Mouse (Mus musculus): ENCODE results near the gene Esrp2. TPM values are rescaled to one million over a fixed set of nuclear protein-coding genes. Genes with fewer than 3 reads are reported as not detected.

Gene Esrp2
- polyA plus RNA-seq, 1 experiment = 0.67 TPM

DNA sequence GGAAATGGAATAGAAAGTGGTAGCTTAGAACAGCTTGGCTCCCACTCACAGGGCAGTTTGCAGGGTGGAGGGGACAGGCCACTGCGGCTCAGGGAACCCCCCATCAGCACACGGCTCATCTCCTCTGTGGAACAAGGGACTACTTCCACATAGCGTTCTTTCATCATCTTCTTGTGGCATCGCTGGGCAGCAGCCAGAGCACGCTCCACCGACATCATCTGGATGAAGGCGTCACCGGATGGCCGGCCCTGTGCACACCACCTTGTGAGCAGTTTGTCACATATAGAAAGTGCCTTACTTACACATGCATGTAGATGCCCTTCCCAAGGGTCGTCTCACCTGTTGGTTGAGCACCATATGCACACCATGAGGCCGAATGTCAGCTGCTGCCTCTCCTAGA lies 4.4 kb downstream of the Esrp2 start:
- Histone ChIP-seq H3K27ac (ENCODE audit: insufficient read depth, low read length) (no peak overlapping the region), H3K36me3 (ENCODE audit: control insufficient read depth, insufficient read depth, low read length) (peaks cover 35% of the 10 kb centered on the region), H3K27me3 (ENCODE audit: control insufficient read depth, insufficient read depth, low read length) (peaks cover 21% of the 10 kb centered on the region), H3K4me1 (ENCODE audit: control insufficient read depth, insufficient read depth, insufficient read length) (peaks cover 16% of the 10 kb centered on the region), H3K4me3 (ENCODE audit: extremely low read depth, insufficient read depth, insufficient read length) (no peak overlapping the region)
- TF ChIP-seq CTCF (IDR thresholded peaks at IDR 0.05; ENCODE audit: extremely low read depth, insufficient read depth, insufficient read length, insufficient replicate concordance) = no peak
- no peak for TF ChIP-seq POLR2A (IDR thresholded peaks at IDR 0.05; ENCODE audit: low read depth, low read length)
- WGBS = 90% methylated on average over 11 of the region's 11 CpGs
- DNase-seq (ENCODE audit: low read depth in 1 of 2, low spot score in 2 of 2) = no peak

DNA sequence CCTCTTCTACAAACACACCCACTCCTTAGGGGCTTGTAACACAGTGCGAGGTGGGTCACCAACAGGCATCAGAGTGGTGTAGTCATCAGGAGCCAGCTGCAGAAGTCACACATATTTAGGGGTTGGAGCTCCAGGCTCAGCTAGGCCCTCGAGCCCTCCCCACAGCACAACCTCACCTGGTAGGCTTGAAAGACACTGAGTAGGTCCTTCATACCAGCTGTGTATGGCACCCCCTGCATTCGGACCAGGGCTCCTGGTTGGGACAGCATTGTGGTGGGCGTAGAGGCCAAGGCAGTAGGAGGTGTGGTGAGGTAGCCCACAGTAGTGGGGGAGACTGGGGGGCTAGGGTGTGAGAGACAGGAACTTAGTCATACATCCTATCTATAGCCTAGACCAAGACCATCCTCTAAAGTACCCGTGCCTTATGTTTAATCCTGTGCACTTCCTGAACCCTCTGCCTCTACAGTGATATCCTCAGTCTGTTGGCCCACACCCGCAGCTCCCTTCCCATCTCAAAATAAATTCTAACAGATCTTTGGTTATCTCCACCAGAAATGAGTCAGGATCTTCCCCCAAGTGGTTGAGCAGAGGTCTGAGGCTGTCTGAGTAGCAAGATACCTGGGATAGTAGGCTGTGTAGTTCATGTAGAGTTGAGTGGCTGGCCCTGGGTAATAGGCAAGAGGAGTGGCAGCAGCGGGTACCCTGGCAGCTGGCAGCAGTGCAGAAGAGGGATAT lies 5.1 kb downstream of the Esrp2 start:
- 73% methylated on average over 7 of the region's 7 CpGs for WGBS
- H3K36me3 ChIP-seq (ENCODE audit: control insufficient read depth, insufficient read depth, low read length) = peaks cover 41% of the 10 kb centered on the region
- no peak overlapping the region for H3K27ac ChIP-seq (ENCODE audit: insufficient read depth, low read length)

DNA sequence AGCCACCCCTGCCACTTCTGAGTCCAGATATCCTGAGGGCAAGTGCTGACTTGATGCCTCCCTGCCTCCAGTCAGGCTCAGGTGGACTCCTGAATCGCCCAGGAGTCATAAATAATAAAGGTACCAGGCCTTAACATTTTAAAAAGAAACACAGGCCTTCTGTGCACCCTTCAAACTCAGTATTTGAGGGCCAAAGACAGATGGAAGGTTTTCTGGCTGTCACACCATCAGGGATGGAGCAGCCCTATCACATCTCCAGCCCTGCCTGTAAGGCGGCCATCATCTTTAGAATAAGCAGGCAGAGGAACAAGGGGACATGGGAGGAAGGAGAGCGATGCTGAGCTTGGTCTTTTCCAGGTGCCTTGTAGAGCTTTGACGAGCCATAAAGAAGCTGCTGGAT lies 5.8 kb downstream of the Esrp2 start:
- Histone ChIP-seq H3K4me1 (ENCODE audit: control insufficient read depth, insufficient read depth, insufficient read length) (peaks cover 5% of the 10 kb centered on the region), H3K27me3 (ENCODE audit: control insufficient read depth, insufficient read depth, low read length) (peaks cover 8% of the 10 kb centered on the region), H3K4me3 (ENCODE audit: extremely low read depth, insufficient read depth, insufficient read length) (no peak overlapping the region), H3K36me3 (ENCODE audit: control insufficient read depth, insufficient read depth, low read length) (peaks cover 41% of the 10 kb centered on the region), H3K27ac (ENCODE audit: insufficient read depth, low read length) (no peak overlapping the region)
- no peak for DNase-seq (ENCODE audit: low read depth in 1 of 2, low spot score in 2 of 2)
- no peak for TF ChIP-seq POLR2A (IDR thresholded peaks at IDR 0.05; ENCODE audit: low read depth, low read length)
- TF ChIP-seq CTCF (IDR thresholded peaks at IDR 0.05; ENCODE audit: extremely low read depth, insufficient read depth, insufficient read length, insufficient replicate concordance) = no peak
- WGBS = 94% methylated on average over 4 of the region's 4 CpGs

More for the DNA sequence above, 5.1 kb downstream of the Esrp2 start:
- DNase-seq (ENCODE audit: low read depth in 1 of 2, low spot score in 2 of 2) = no peak
- H3K4me1 ChIP-seq (ENCODE audit: control insufficient read depth, insufficient read depth, insufficient read length) = peaks cover 11% of the 10 kb centered on the region
- peaks cover 14% of the 10 kb centered on the region for H3K27me3 ChIP-seq (ENCODE audit: control insufficient read depth, insufficient read depth, low read length)
- TF ChIP-seq CTCF (IDR thresholded peaks at IDR 0.05; ENCODE audit: extremely low read depth, insufficient read depth, insufficient read length, insufficient replicate concordance) = no peak
- TF ChIP-seq POLR2A (IDR thresholded peaks at IDR 0.05; ENCODE audit: low read depth, low read length) = no peak
- no peak overlapping the region for H3K4me3 ChIP-seq (ENCODE audit: extremely low read depth, insufficient read depth, insufficient read length)

DNA sequence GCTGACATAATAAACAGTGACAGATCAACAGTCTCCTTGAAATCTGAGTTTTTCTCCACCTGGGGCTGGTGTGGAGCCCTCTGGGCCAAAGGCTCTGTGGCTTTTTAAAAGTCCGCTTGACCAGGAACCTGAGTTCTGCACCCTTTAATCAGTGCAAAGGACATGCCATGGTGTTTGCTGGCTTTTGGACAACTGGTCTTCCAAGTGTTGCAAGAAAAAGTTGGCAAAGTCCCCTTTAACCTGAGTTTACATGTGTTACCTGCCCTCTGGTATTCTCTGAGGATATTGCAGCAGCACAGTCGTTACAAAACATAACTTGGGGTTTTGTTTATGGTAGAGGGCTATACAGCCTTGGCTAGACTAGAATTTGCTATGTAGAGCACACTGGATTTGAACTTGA lies 6.3 kb downstream of the Esrp2 start:
- no peak for DNase-seq (ENCODE audit: low read depth in 1 of 2, low spot score in 2 of 2)

DNA sequence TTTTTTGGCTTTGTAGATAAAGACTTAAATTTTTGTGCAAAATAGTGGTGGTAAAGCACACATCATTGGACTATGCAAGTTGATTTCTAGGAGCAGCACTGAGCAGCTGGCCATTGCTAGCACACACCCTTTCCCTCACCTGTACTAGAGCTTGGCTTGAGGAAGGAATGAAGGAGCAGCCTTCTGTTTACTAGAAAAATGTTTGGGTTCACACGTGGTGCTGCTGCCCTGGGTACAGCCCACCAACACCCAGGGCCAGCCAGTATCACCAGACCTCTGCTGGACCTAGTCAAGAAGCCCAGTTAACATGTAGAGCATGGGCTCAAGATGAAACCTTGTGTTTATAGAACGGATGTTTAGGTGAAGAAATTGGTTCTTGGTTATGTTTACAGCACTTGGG lies 6.8 kb downstream of the Esrp2 start:
- Histone ChIP-seq H3K4me1 (ENCODE audit: control insufficient read depth, insufficient read depth, insufficient read length) (no peaks in the 10 kb centered on the region), H3K4me3 (ENCODE audit: extremely low read depth, insufficient read depth, insufficient read length) (no peak overlapping the region), H3K27me3 (ENCODE audit: control insufficient read depth, insufficient read depth, low read length) (no peaks in the 10 kb centered on the region), H3K27ac (ENCODE audit: insufficient read depth, low read length) (no peak overlapping the region), H3K36me3 (ENCODE audit: control insufficient read depth, insufficient read depth, low read length) (peaks cover 41% of the 10 kb centered on the region)
- no peak for TF ChIP-seq POLR2A (IDR thresholded peaks at IDR 0.05; ENCODE audit: low read depth, low read length)
- no peak for TF ChIP-seq CTCF (IDR thresholded peaks at IDR 0.05; ENCODE audit: extremely low read depth, insufficient read depth, insufficient read length, insufficient replicate concordance)
- no peak for DNase-seq (ENCODE audit: low read depth in 1 of 2, low spot score in 2 of 2)
- 76% methylated on average over 2 of the region's 2 CpGs for WGBS

More for the DNA sequence above, 6.3 kb downstream of the Esrp2 start:
- H3K27ac ChIP-seq (ENCODE audit: insufficient read depth, low read length) = no peak overlapping the region
- peaks cover 3% of the 10 kb centered on the region; the same call in 1 of the 2 replicates for H3K27me3 ChIP-seq (ENCODE audit: control insufficient read depth, insufficient read depth, low read length)
- TF ChIP-seq POLR2A (IDR thresholded peaks at IDR 0.05; ENCODE audit: low read depth, low read length) (no peak), CTCF (IDR thresholded peaks at IDR 0.05; ENCODE audit: extremely low read depth, insufficient read depth, insufficient read length, insufficient replicate concordance) (no peak)
- no peaks in the 10 kb centered on the region for H3K4me1 ChIP-seq (ENCODE audit: control insufficient read depth, insufficient read depth, insufficient read length)
- 92% methylated on average over 2 of the region's 2 CpGs for WGBS
- H3K4me3 ChIP-seq (ENCODE audit: extremely low read depth, insufficient read depth, insufficient read length) = no peak overlapping the region
- peaks cover 41% of the 10 kb centered on the region for H3K36me3 ChIP-seq (ENCODE audit: control insufficient read depth, insufficient read depth, low read length)

DNA sequence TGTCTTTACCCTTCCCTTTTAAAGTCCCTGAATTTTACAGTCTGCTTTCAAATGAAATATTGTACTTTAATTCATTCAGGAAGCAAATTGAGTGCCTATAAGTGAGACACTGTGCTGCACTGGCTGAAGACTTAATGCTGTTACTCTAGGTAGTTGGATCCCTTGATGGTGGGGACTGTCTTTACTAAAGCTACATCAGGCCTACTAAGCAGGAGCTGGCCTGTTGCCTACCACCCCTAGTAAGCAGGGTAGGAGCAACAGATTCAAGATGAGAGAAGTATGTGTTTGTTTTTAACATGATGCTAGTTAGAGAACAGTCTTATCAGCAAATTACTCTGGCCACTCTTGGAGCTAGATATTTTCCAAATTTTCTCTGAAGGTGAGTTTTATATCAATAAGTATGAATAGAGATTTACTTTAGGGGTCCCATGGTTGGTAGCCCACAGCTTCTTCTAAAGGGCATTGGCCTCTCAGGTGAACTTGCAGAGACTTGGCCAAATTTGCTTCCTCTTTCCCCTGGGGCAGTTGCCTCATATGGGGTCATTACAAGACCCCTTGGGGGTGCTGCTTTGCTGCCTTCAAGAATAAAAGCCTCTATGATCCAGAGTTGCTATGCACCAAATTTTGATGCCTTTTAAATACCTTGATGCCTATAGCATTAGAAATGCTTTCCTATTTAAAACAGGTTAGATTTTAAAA lies 7.4 kb downstream of the Esrp2 start:
- DNase-seq (ENCODE audit: low read depth in 1 of 2, low spot score in 2 of 2) = no peak
- no peak overlapping the region for H3K27ac ChIP-seq (ENCODE audit: insufficient read depth, low read length)

More for the DNA sequence above, 7.4 kb downstream of the Esrp2 start:
- Histone ChIP-seq H3K4me3 (ENCODE audit: extremely low read depth, insufficient read depth, insufficient read length) (no peak overlapping the region), H3K4me1 (ENCODE audit: control insufficient read depth, insufficient read depth, insufficient read length) (no peaks in the 10 kb centered on the region), H3K36me3 (ENCODE audit: control insufficient read depth, insufficient read depth, low read length) (peaks cover 44% of the 10 kb centered on the region), H3K27me3 (ENCODE audit: control insufficient read depth, insufficient read depth, low read length) (no peaks in the 10 kb centered on the region)
- TF ChIP-seq CTCF (IDR thresholded peaks at IDR 0.05; ENCODE audit: extremely low read depth, insufficient read depth, insufficient read length, insufficient replicate concordance) = no peak
- no peak for TF ChIP-seq POLR2A (IDR thresholded peaks at IDR 0.05; ENCODE audit: low read depth, low read length)
